Mouse (Mus musculus): ENCODE results near the gene Tvp23b. TPM values are rescaled to one million over a fixed set of nuclear protein-coding genes. Genes with fewer than 3 reads are reported as not detected.

Tvp23b gene
- 10 to 100 TPM; 18.5 to 19.5 TPM for total RNA-seq (2023)

GRCm38 (mm10) chr11:62879220-62880048 is at the start of gene Tvp23b:
Gene Tvp23b (plus strand): TSS chr11:62879455.

GRCm38 (mm10) chr11:62846961-62847654 is 32.1 kb upstream of the Tvp23b start, which contains the start of gene Fbxw10:
Gene Fbxw10 (plus strand): TSS chr11:62847069.

DNA sequence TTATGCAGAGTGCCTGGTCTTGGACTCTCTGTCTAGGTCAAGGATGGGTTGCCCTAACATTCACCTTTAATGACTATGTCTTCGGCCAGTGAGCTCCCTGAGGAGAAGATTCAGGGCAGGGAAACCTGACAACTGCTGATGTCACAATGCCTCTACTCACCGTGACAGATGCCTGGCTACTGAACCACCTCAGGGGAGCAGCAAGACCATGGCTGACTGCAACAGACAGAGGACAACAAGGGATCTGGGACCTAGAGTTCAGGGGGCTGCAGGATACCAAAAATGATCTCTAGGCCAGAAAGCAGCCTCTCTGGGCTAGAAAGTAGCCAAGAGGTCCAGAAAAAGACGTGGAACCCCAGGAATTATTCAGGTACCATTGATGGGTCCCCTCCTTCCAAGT is 71.8 kb downstream of the Tvp23b start, which contains the start of gene Cdrt4:
TSS of gene Cdrt4 (plus strand) at position 182 of the 400 bp plus-strand sequence.

Other genes with a start within 250 kb of the Tvp23b start
- 1 to 10 TPM; 5.2 to 5.7 TPM for gene Lrrc75a, start 230.9 kb upstream of the Tvp23b start, total RNA-seq (2023)
- gene Mmgt2, start 230.8 kb upstream of the Tvp23b start, total RNA-seq (2023): 10 to 100 TPM; 23.2 to 33.6 TPM
- 10 to 100 TPM in 1 of 2 experiments, 1 to 10 TPM in 1; 8.2 to 11.8 TPM for gene Zfp287, start 147.6 kb upstream of the Tvp23b start, total RNA-seq (2023)
- not detected for gene Gm10428, start 126.4 kb upstream of the Tvp23b start, total RNA-seq (2023)
- 1 to 10 TPM in 1 of 2 experiments, under 1 TPM in 1; 0.24 to 1.5 TPM for gene Zfp286, start 90.0 kb upstream of the Tvp23b start, total RNA-seq (2023)
- gene Trim16, start 59.2 kb upstream of the Tvp23b start, total RNA-seq (2023): 1 to 10 TPM; 1.8 to 2.2 TPM
- 10 to 100 TPM in 1 of 2 experiments, 1 to 10 TPM in 1; 7.3 to 11.4 TPM for gene Fbxw10, start 32.4 kb upstream of the Tvp23b start, total RNA-seq (2023)
- gene Cdrt4, start 71.7 kb downstream of the Tvp23b start, total RNA-seq (2023): not detected
- not detected for gene Tekt3, start 182.2 kb downstream of the Tvp23b start, total RNA-seq (2023)
- under 1 TPM in 1 of 2 experiments, not detected in 1; 0.84 TPM for gene Pmp22, start 249.5 kb downstream of the Tvp23b start, total RNA-seq (2023)

All from B cell, adult 67 days (primary cell).